Comparison of ENCODE assay signal across 25 mouse cellular contexts in genomic region chr14:36819826-36820225, GRCm38 (mm10).
DNase-seq lines count a peak whose midpoint lies in the region; ATAC-seq and TF ChIP-seq lines count a peak whose summit lies in the region.
"Had no signal": no experiment of that assay in that cellular context is flagged by ENCODE, and none has a peak within 500 bp of the region (broad histone marks: within the 10 kb centered on the region; RNA-seq: fewer than 3 reads in every experiment).

No protein-coding gene starts in this region.

- H3K9me3 ChIP-seq in forebrain, embryonic 13.5 days (replicated peaks) = no peaks in the 10 kb centered on the region
- no peaks in the 10 kb centered on the region for H3K9me3 ChIP-seq in forebrain, embryonic 12.5 days
- H3K9me3 ChIP-seq in hindbrain, postnatal 0 days (ENCODE audit: low read length) = no peaks in the 10 kb centered on the region
- H3K9me3 ChIP-seq in hindbrain, embryonic 11.5 days (ENCODE audit: control insufficient read depth, low read length) = no peaks in the 10 kb centered on the region
- H3K9me3 ChIP-seq: embryonic facial prominence, embryonic 13.5 days; heart, embryonic 10.5 days; hindbrain, embryonic 13.5 days had no signal

- DNase-seq in hindbrain, postnatal 0 days (ENCODE audit: low spot score) = peak; percentile 15
- no peak for DNase-seq in hindbrain, embryonic 11.5 days (ENCODE audit: low spot score)
- DNase-seq in retina, embryonic 14.5 days (ENCODE audit: low spot score) = peak; percentile 31
- no peak for DNase-seq in embryo, embryonic 9.5 days (ENCODE audit: extremely low spot score)
- DNase-seq in embryo, embryonic 11 days = no peak
- DNase-seq: adrenal gland, adult 2 months; adrenal gland, postnatal 14 days; B cell, adult 2 months; cerebellum, adult 11-12 months; cerebellum, adult 8-10 months; cerebellum, postnatal 10 days; cerebellum, postnatal 36 days; gastrocnemius, postnatal 10 days; gastrocnemius, postnatal 36 days; heart, adult 2 months; kidney, adult 18-20 months; kidney, adult 9 months had no signal

- no peak overlapping the region for H3K4me2 ChIP-seq in forebrain, embryonic 13.5 days
- no peak overlapping the region for H3K4me2 ChIP-seq in forebrain, embryonic 12.5 days
- no peak overlapping the region for H3K4me2 ChIP-seq in hindbrain, postnatal 0 days (ENCODE audit: low read depth, low read length)
- H3K4me2 ChIP-seq in hindbrain, embryonic 11.5 days (replicated peaks; ENCODE audit: low read depth, low read length) = no peak overlapping the region
- H3K4me2 ChIP-seq: embryonic facial prominence, embryonic 13.5 days; hindbrain, embryonic 13.5 days had no signal

- no peak overlapping the region for H3K9ac ChIP-seq in forebrain, embryonic 13.5 days
- H3K9ac ChIP-seq in forebrain, embryonic 12.5 days = no peak overlapping the region
- no peak overlapping the region for H3K9ac ChIP-seq in hindbrain, postnatal 0 days (replicated peaks; ENCODE audit: low read length)
- no peak overlapping the region for H3K9ac ChIP-seq in hindbrain, embryonic 11.5 days (ENCODE audit: low read depth, low read length)
- H3K9ac ChIP-seq: embryonic facial prominence, embryonic 13.5 days; hindbrain, embryonic 13.5 days had no signal

- WGBS in forebrain, embryonic 13.5 days = 33% methylated on average over 1 of the region's 1 CpGs
- 27% methylated on average over 1 of the region's 1 CpGs for WGBS in forebrain, embryonic 12.5 days
- WGBS in hindbrain, postnatal 0 days = 30% methylated on average over 1 of the region's 1 CpGs
- WGBS in hindbrain, embryonic 11.5 days = 88% methylated on average over 1 of the region's 1 CpGs

- H3K4me3 ChIP-seq in forebrain, embryonic 13.5 days = no peak overlapping the region
- no peak overlapping the region for H3K4me3 ChIP-seq in forebrain, embryonic 12.5 days (replicated peaks)
- no peak overlapping the region for H3K4me3 ChIP-seq in hindbrain, postnatal 0 days (ENCODE audit: low read length)
- no peak overlapping the region for H3K4me3 ChIP-seq in hindbrain, embryonic 11.5 days (ENCODE audit: low read depth, low read length)
- H3K4me3 ChIP-seq: embryonic facial prominence, embryonic 13.5 days; heart, adult 2 months; heart, embryonic 10.5 days; hindbrain, embryonic 13.5 days had no signal

- peak; percentile 48; the same call in 1 of the 2 replicates for ATAC-seq in forebrain, embryonic 13.5 days
- no peak; the same call in 1 of the 2 replicates for ATAC-seq in forebrain, embryonic 12.5 days (ENCODE audit: low FRiP score)
- no peak for ATAC-seq in hindbrain, postnatal 0 days
- ATAC-seq in hindbrain, embryonic 11.5 days (ENCODE audit: low FRiP score) = no peak
- ATAC-seq: hindbrain, embryonic 16.5 days; inflammation-experienced regulatory T-cells, adult 6 months; intestine, embryonic 16.5 days had no signal

- no peaks in the 10 kb centered on the region for H3K27me3 ChIP-seq in forebrain, embryonic 13.5 days
- no peaks in the 10 kb centered on the region for H3K27me3 ChIP-seq in forebrain, embryonic 12.5 days
- H3K27me3 ChIP-seq in hindbrain, postnatal 0 days (ENCODE audit: insufficient read depth, low read length) = no peaks in the 10 kb centered on the region
- no peaks in the 10 kb centered on the region for H3K27me3 ChIP-seq in hindbrain, embryonic 11.5 days (ENCODE audit: control insufficient read depth, insufficient read depth, low read length)
- H3K27me3 ChIP-seq: embryonic facial prominence, embryonic 13.5 days; hindbrain, embryonic 13.5 days had no signal

- no peak for TF ChIP-seq CTCF in hindbrain, postnatal 0 days (IDR thresholded peaks at IDR 0.05; ENCODE audit: low read depth)

- H3K36me3 ChIP-seq in forebrain, embryonic 13.5 days (ENCODE audit: poor library complexity, severe bottlenecking) = no peaks in the 10 kb centered on the region
- H3K36me3 ChIP-seq in forebrain, embryonic 12.5 days (replicated peaks) = no peaks in the 10 kb centered on the region
- H3K36me3 ChIP-seq in hindbrain, postnatal 0 days (ENCODE audit: insufficient read depth, low read length) = no peaks in the 10 kb centered on the region
- H3K36me3 ChIP-seq in hindbrain, embryonic 11.5 days (ENCODE audit: control insufficient read depth, insufficient read depth, low read length) = no peaks in the 10 kb centered on the region
- H3K36me3 ChIP-seq: embryonic facial prominence, embryonic 13.5 days; heart, embryonic 10.5 days; hindbrain, embryonic 13.5 days had no signal

- H3K27ac ChIP-seq in forebrain, embryonic 13.5 days = no peak overlapping the region
- no peak overlapping the region for H3K27ac ChIP-seq in forebrain, embryonic 12.5 days
- H3K27ac ChIP-seq in hindbrain, postnatal 0 days = no peak overlapping the region
- H3K27ac ChIP-seq in hindbrain, embryonic 11.5 days (ENCODE audit: low read depth, low read length) = no peak overlapping the region
- H3K27ac ChIP-seq: embryonic facial prominence, embryonic 13.5 days; heart, adult 2 months; heart, embryonic 10.5 days; hindbrain, embryonic 13.5 days had no signal

- 0 out of 2 replicates have a peak, but pooled peaks cover 7% of the 10 kb centered on the region for H3K4me1 ChIP-seq in forebrain, embryonic 13.5 days
- H3K4me1 ChIP-seq in forebrain, embryonic 12.5 days = no peaks in the 10 kb centered on the region
- no peaks in the 10 kb centered on the region for H3K4me1 ChIP-seq in hindbrain, postnatal 0 days (ENCODE audit: insufficient read depth, low read length)
- H3K4me1 ChIP-seq in hindbrain, embryonic 11.5 days (replicated peaks; ENCODE audit: control insufficient read depth, insufficient read depth, low read length) = no peaks in the 10 kb centered on the region
- H3K4me1 ChIP-seq: embryonic facial prominence, embryonic 13.5 days; heart, embryonic 10.5 days; hindbrain, embryonic 13.5 days had no signal

Comparison
In these comparisons a context has a peak if more than half of its experiments do, and no peak if none do; other contexts are left out.
1. DNase-seq: peak in hindbrain, postnatal 0 days (single experiment) and retina, embryonic 14.5 days (single experiment); none in hindbrain, embryonic 11.5 days (single experiment), embryo, embryonic 9.5 days (single experiment) and embryo, embryonic 11 days (single experiment).